Mouse (Mus musculus) ES-Bruce4 (cell line): Measurements from ENCODE around the gene Sgta.

ENCODE experiments used
- CTCF ChIP-seq: IDR thresholded peaks from one replicate; pipeline ENCODE4 v1.8.1; 2011; ENCODE audit warnings: low read depth, low read length
- EP300 ChIP-seq: IDR thresholded peaks from 2 replicates; pipeline ENCODE4 v1.6.1; 2011; ENCODE audit warnings: low read depth, low read length; ENCODE audit not compliant: insufficient read depth
- POLR2A ChIP-seq: IDR thresholded peaks from one replicate; pipeline ENCODE4 v1.8.1; 2011; ENCODE audit warnings: low read length; ENCODE audit not compliant: insufficient read depth

DNA sequence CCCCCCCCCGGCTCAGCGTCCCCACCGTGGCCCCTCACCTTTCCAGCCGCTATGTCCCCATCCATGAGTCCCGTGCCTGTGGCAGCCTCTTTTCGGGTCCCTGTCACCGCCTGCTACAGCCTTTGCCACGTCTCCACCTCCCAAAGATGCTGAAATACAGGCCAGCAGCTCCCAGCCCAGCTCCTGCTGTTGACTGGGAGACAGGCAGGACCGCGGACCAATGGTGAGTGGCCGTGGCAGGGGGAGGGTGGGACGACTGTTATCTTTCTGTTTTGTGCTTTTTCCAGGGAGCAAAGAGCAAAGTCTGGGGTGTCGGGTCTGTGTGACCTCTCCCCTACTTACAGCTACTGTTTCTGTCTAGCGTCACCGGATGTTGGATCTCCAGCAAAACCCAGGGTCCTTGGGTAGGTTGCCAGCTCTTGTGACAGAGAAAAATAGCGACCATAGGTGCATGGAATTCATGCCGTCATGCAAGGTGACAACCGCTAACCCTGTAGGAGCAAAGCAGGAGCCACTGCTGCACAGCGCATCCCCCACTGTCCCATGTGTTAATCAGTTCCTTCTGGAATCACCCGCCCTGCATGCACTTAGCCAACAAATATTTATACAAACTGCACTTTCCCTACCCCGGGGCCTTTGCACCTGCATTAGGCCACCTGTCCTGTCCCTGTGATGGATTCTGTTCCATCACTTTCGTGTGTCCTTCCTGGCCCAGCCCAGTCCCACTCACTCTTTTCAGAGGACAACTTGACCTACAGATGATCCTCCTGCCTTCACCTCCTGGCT, 32.7 kb upstream of the Sgta start:
- TF ChIP-seq POLR2A (no peak), CTCF (no peak), EP300 (no peak)
